Mouse (Mus musculus) C2C12 (cell line): Measurements from ENCODE around the gene Ptgdr2.

Source experiments
- CEBPB ChIP-seq: IDR thresholded peaks from one replicate; pipeline ENCODE4 v1.6.1; 2011; ENCODE audit warnings: low read depth, mild to moderate bottlenecking, control low read depth, moderate library complexity
- CTCF ChIP-seq: IDR thresholded peaks from one replicate; pipeline ENCODE4 v1.5.1; 2011; ENCODE audit not compliant: control insufficient read depth, insufficient read depth, insufficient read length
- FOSL1 ChIP-seq: IDR thresholded peaks from one replicate; pipeline ENCODE4 v1.8.0; 2011; ENCODE audit warnings: mild to moderate bottlenecking, low read length; ENCODE audit not compliant: poor library complexity, insufficient read depth, severe bottlenecking
- MAX ChIP-seq: IDR thresholded peaks from one replicate; pipeline ENCODE4 v1.6.1; 2011; ENCODE audit warnings: mild to moderate bottlenecking, control low read depth
- MYOD1 ChIP-seq: IDR thresholded peaks from one replicate; pipeline ENCODE4 v1.6.1; 2011; ENCODE audit warnings: low read depth; ENCODE audit not compliant: control insufficient read depth, insufficient read length
- MYOG ChIP-seq: IDR thresholded peaks from one replicate; pipeline ENCODE4 v1.6.1; 2011; ENCODE audit not compliant: control insufficient read depth, insufficient read length; ENCODE audit errors: extremely low read depth
- USF1 ChIP-seq: IDR thresholded peaks from one replicate; pipeline ENCODE4 v1.6.1; 2011; ENCODE audit warnings: low read depth, mild to moderate bottlenecking, control low read depth, moderate library complexity

DNA sequence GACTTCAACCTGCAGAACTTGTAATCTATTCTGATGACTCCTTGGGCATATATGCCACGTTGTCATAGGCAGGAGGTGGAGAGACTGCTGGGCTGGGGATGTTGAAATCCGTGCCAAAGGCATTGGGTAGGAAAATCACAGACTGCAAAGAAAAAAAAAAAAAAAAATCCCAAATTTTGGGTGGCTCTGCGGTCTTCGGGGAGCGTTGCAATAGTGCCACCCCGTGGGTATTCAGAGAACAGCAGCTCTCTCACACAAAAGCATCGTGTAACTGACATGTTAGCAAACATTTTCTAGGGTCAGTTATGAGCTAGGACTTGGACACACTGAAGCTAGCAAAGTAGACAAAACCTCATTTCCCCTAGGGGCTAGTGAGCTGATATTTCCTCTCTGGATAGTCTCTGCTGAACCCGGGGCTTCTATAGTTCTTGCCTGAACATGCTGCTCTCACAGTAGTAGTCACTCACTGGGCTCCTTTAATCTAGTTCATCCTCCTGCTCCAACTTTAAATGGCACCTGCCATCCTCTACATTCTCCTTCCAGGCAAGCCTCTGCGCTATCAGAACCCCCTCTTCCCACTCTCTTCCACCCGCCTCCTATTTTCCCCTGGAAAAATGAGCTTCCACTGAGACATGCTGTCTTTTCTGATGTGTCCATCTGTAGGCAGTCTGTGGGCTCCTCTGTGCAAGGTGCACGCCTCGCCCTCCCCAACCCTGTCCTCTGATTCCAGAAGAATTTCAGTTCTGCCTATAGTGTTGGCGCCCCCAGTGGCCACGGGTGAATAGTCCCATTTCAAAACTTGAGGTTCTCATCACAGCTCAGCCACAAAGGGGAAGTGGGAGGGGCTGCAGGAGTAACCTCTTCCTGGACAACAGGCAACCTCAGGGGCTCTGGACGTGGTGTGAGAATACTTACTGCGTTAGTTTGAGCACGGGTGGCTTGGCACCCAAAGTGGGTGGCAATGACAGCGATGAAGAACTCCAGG is 42.5 kb downstream of the Ptgdr2 start:
- TF ChIP-seq USF1 = no peak
- TF ChIP-seq CTCF = peak; percentile 29
- TF ChIP-seq MAX = no peak
- no peak for TF ChIP-seq MYOD1
- TF ChIP-seq CEBPB = no peak
- TF ChIP-seq MYOG = no peak
- no peak for TF ChIP-seq FOSL1
